Mouse (Mus musculus): Measurements from ENCODE around the gene Trip12. TPM values are rescaled to one million over a fixed set of nuclear protein-coding genes. Genes with fewer than 3 reads are reported as not detected.
A peak's percentile ranks its signal among the peaks of the same experiment; 100 is the strongest.

Gene Trip12
- polyA plus RNA-seq, 1 experiment from 2014 or later: 115 TPM

GRCm38 (mm10) chr1:84758843-84759242 lies 81.5 kb downstream of the Trip12 start:
- 78% methylated on average over 4 of the region's 4 CpGs for WGBS

GRCm38 (mm10) chr1:84742156-84742555 lies 98.2 kb downstream of the Trip12 start:
- Histone ChIP-seq H3K36me3 (peaks cover 70% of the 10 kb centered on the region), H3K4me2 (replicated peaks) (no peak overlapping the region), H3K9me3 (no peaks in the 10 kb centered on the region), H3K27ac (replicated peaks) (no peak overlapping the region), H3K9ac (replicated peaks) (no peak overlapping the region), H3K4me1 (no peaks in the 10 kb centered on the region), H3K27me3 (no peaks in the 10 kb centered on the region), H3K4me3 (no peak overlapping the region)
- 86% methylated on average over 3 of the region's 3 CpGs for WGBS
- ATAC-seq (ENCODE audit: low FRiP score, low read depth): no peak

More at GRCm38 (mm10) chr1:84758843-84759242, 81.5 kb downstream of the Trip12 start:
- Histone ChIP-seq H3K9ac (replicated peaks) (no peak overlapping the region), H3K27ac (replicated peaks) (no peak overlapping the region), H3K4me3 (no peak overlapping the region), H3K27me3 (no peaks in the 10 kb centered on the region), H3K4me1 (no peaks in the 10 kb centered on the region), H3K36me3 (peaks cover 61% of the 10 kb centered on the region), H3K9me3 (no peaks in the 10 kb centered on the region), H3K4me2 (replicated peaks) (no peak overlapping the region)
- ATAC-seq (ENCODE audit: low FRiP score, low read depth): no peak

GRCm38 (mm10) chr1:84740080-84740479 lies 100.2 kb downstream of the Trip12 start:
- H3K36me3 ChIP-seq: peaks cover 69% of the 10 kb centered on the region
- no peaks in the 10 kb centered on the region for H3K4me1 ChIP-seq
- no peak overlapping the region for H3K9ac ChIP-seq (replicated peaks)
- no peaks in the 10 kb centered on the region for H3K9me3 ChIP-seq
- no peak overlapping the region for H3K27ac ChIP-seq (replicated peaks)
- no peaks in the 10 kb centered on the region for H3K27me3 ChIP-seq
- no peak for ATAC-seq (ENCODE audit: low FRiP score, low read depth)
- H3K4me3 ChIP-seq: no peak overlapping the region
- no peak overlapping the region for H3K4me2 ChIP-seq (replicated peaks)
- 90% methylated on average over 1 of the region's 1 CpGs for WGBS

GRCm38 (mm10) chr1:84737097-84737496 lies 103.2 kb downstream of the Trip12 start:
- no peaks in the 10 kb centered on the region for H3K4me1 ChIP-seq
- no peaks in the 10 kb centered on the region for H3K27me3 ChIP-seq
- 56% methylated on average over 1 of the region's 1 CpGs for WGBS
- H3K4me3 ChIP-seq: no peak overlapping the region
- H3K9me3 ChIP-seq: no peaks in the 10 kb centered on the region
- H3K36me3 ChIP-seq: peaks cover 55% of the 10 kb centered on the region
- H3K4me2 ChIP-seq (replicated peaks): no peak overlapping the region
- no peak for ATAC-seq (ENCODE audit: low FRiP score, low read depth)
- H3K9ac ChIP-seq (replicated peaks): no peak overlapping the region
- H3K27ac ChIP-seq (replicated peaks): no peak overlapping the region

- Histone ChIP-seq H3K4me1 (no peaks in the 10 kb centered on the region), H3K4me2 (replicated peaks) (no peak overlapping the region), H3K36me3 (peaks cover 48% of the 10 kb centered on the region), H3K4me3 (no peak overlapping the region), H3K27ac (replicated peaks) (no peak overlapping the region), H3K27me3 (no peaks in the 10 kb centered on the region), H3K9ac (replicated peaks) (no peak overlapping the region), H3K9me3 (no peaks in the 10 kb centered on the region)
- WGBS: 60% methylated on average over 3 of the region's 3 CpGs
- no peak for ATAC-seq (ENCODE audit: low FRiP score, low read depth)
Measured at GRCm38 (mm10) chr1:84733799-84734198, 106.5 kb downstream of the Trip12 start.

- Histone ChIP-seq H3K27me3 (no peaks in the 10 kb centered on the region), H3K4me3 (no peak overlapping the region), H3K9me3 (no peaks in the 10 kb centered on the region), H3K36me3 (peaks cover 40% of the 10 kb centered on the region), H3K9ac (replicated peaks) (no peak overlapping the region), H3K4me1 (no peaks in the 10 kb centered on the region), H3K4me2 (replicated peaks) (no peak overlapping the region), H3K27ac (replicated peaks) (no peak overlapping the region)
- no peak for ATAC-seq (ENCODE audit: low FRiP score, low read depth)
- 79% methylated on average over 1 of the region's 1 CpGs for WGBS
Measured at GRCm38 (mm10) chr1:84731763-84732162, 108.6 kb downstream of the Trip12 start.

GRCm38 (mm10) chr1:84722841-84723240 lies 117.5 kb downstream of the Trip12 start:
- H3K27me3 ChIP-seq: no peaks in the 10 kb centered on the region
- no peak overlapping the region for H3K27ac ChIP-seq (replicated peaks)
- ATAC-seq (ENCODE audit: low FRiP score, low read depth): no peak
- no peak overlapping the region for H3K9ac ChIP-seq (replicated peaks)
- peaks cover 50% of the 10 kb centered on the region for H3K36me3 ChIP-seq
- no peak overlapping the region for H3K4me2 ChIP-seq (replicated peaks)
- H3K9me3 ChIP-seq: no peaks in the 10 kb centered on the region
- no peak overlapping the region for H3K4me3 ChIP-seq
- H3K4me1 ChIP-seq: no peaks in the 10 kb centered on the region

GRCm38 (mm10) chr1:84722371-84722770 lies 117.9 kb downstream of the Trip12 start:
- no peaks in the 10 kb centered on the region for H3K9me3 ChIP-seq
- no peak overlapping the region for H3K4me3 ChIP-seq
- no peak overlapping the region for H3K9ac ChIP-seq (replicated peaks)
- no peak overlapping the region for H3K4me2 ChIP-seq (replicated peaks)
- no peaks in the 10 kb centered on the region for H3K4me1 ChIP-seq
- H3K27me3 ChIP-seq: no peaks in the 10 kb centered on the region
- no peak overlapping the region for H3K27ac ChIP-seq (replicated peaks)
- WGBS: 98% methylated on average over 3 of the region's 3 CpGs
- H3K36me3 ChIP-seq: peaks cover 45% of the 10 kb centered on the region
- ATAC-seq (ENCODE audit: low FRiP score, low read depth): 0 out of 2 replicates have a peak, but pooled peaks have one; percentile 4

GRCm38 (mm10) chr1:84721942-84722341 lies 118.4 kb downstream of the Trip12 start:
- H3K27ac ChIP-seq (replicated peaks): no peak overlapping the region
- ATAC-seq (ENCODE audit: low FRiP score, low read depth): peak; percentile 34; the same call in 1 of the 2 replicates
- H3K4me1 ChIP-seq: no peaks in the 10 kb centered on the region
- H3K36me3 ChIP-seq: peaks cover 44% of the 10 kb centered on the region
- H3K27me3 ChIP-seq: no peaks in the 10 kb centered on the region
- H3K9ac ChIP-seq (replicated peaks): no peak overlapping the region
- no peak overlapping the region for H3K4me3 ChIP-seq
- WGBS: 87% methylated on average over 3 of the region's 3 CpGs
- no peak overlapping the region for H3K4me2 ChIP-seq (replicated peaks)
- no peaks in the 10 kb centered on the region for H3K9me3 ChIP-seq

- peaks cover 5% of the 10 kb centered on the region; the same call in 1 of the 2 replicates for H3K27me3 ChIP-seq
- H3K4me3 ChIP-seq: peak overlapping the region; percentile 35
- H3K36me3 ChIP-seq: no peaks in the 10 kb centered on the region
- peak overlapping the region; percentile 64 for H3K27ac ChIP-seq (replicated peaks)
- peak; percentile 81 for ATAC-seq (ENCODE audit: low FRiP score, low read depth)
- H3K9ac ChIP-seq (replicated peaks): peak overlapping the region; percentile 46; the same call in 1 of the 2 replicates
- no peaks in the 10 kb centered on the region for H3K4me1 ChIP-seq
- WGBS: 19% methylated on average over 31 of the region's 31 CpGs
- no peaks in the 10 kb centered on the region for H3K9me3 ChIP-seq
- peak overlapping the region; percentile 59 for H3K4me2 ChIP-seq (replicated peaks)
Measured at GRCm38 (mm10) chr1:84709810-84710785, 130.2 kb downstream of the Trip12 start.

- 9% methylated on average over 5 of the region's 5 CpGs for WGBS
- no peaks in the 10 kb centered on the region for H3K4me1 ChIP-seq
- H3K4me3 ChIP-seq: peak overlapping the region; percentile 35
- H3K27ac ChIP-seq (replicated peaks): no peak overlapping the region
- H3K36me3 ChIP-seq: no peaks in the 10 kb centered on the region
- H3K9ac ChIP-seq (replicated peaks): peak overlapping the region; percentile 46; the same call in 1 of the 2 replicates
- peaks cover 5% of the 10 kb centered on the region; the same call in 1 of the 2 replicates for H3K27me3 ChIP-seq
- H3K4me2 ChIP-seq (replicated peaks): peak overlapping the region; percentile 59
- H3K9me3 ChIP-seq: no peaks in the 10 kb centered on the region
- peak; percentile 63 for ATAC-seq (ENCODE audit: low FRiP score, low read depth)
Measured at GRCm38 (mm10) chr1:84709406-84709805, 130.9 kb downstream of the Trip12 start.

GRCm38 (mm10) chr1:84700254-84700653 lies 140.1 kb downstream of the Trip12 start:
- Histone ChIP-seq H3K27me3 (peaks cover 5% of the 10 kb centered on the region; the same call in 1 of the 2 replicates), H3K4me2 (replicated peaks) (no peak overlapping the region), H3K4me3 (no peak overlapping the region), H3K9ac (replicated peaks) (no peak overlapping the region), H3K36me3 (no peaks in the 10 kb centered on the region), H3K9me3 (no peaks in the 10 kb centered on the region), H3K4me1 (0 out of 2 replicates have a peak, but pooled peaks cover 5% of the 10 kb centered on the region), H3K27ac (replicated peaks) (no peak overlapping the region)
- ATAC-seq (ENCODE audit: low FRiP score, low read depth): no peak
- WGBS: 100% methylated on average over 6 of the region's 6 CpGs
